Mouse (Mus musculus) heart, embryonic 12.5 days (tissue): ENCODE measurements at regions not wholly inside any gene's neighbourhood (a gene's known extent, or its start where the extent isn't known, plus 50 kb on each side); places are given as distances from the start of the nearest gene placed in this dataset.
A peak's percentile ranks its signal among the peaks of the same experiment; 100 is the strongest.

Source experiments
- ATAC-seq: fragments of 200-750 bp; cut with Nextera tagmentation; 2 replicates; pipeline ENCODE4 v1.8.0; 2017; ENCODE audit warnings: moderate TSS enrichment, moderate library complexity; ENCODE audit not compliant: insufficient number of reproducible peaks, low FRiP score
- H3K27ac ChIP-seq: fragments of 300-500 bp; sonication (generic); 2 replicates; pipeline ENCODE4 v1.5.1; 2016; ENCODE audit warnings: mild to moderate bottlenecking, moderate library complexity; ENCODE audit not compliant: poor library complexity, severe bottlenecking
- H3K27me3 ChIP-seq: fragments of 300-500 bp; sonication (generic); replicated peaks from 2 replicates; pipeline ENCODE4 v1.6.1; 2016; ENCODE audit warnings: mild to moderate bottlenecking, moderate library complexity
- H3K36me3 ChIP-seq: fragments of 300-500 bp; sonication (generic); 2 replicates; pipeline ENCODE4 v1.6.1; 2016; ENCODE audit warnings: mild to moderate bottlenecking, moderate library complexity
- H3K4me1 ChIP-seq: fragments of 300-500 bp; sonication (generic); replicated peaks from 2 replicates; pipeline ENCODE4 v1.6.1; 2016; ENCODE audit warnings: mild to moderate bottlenecking
- H3K4me2 ChIP-seq: fragments of 300-500 bp; sonication (generic); 2 replicates; pipeline ENCODE4 v1.6.1; 2016; ENCODE audit warnings: mild to moderate bottlenecking, moderate library complexity
- H3K4me3 ChIP-seq: fragments of 300-500 bp; sonication (generic); 2 replicates; pipeline ENCODE4 v1.5.1; 2016; ENCODE audit warnings: mild to moderate bottlenecking
- H3K9ac ChIP-seq: fragments of 300-500 bp; sonication (generic); 2 replicates; pipeline ENCODE4 v1.6.1; 2016; ENCODE audit warnings: mild to moderate bottlenecking, moderate library complexity
- H3K9me3 ChIP-seq: fragments of 300-500 bp; sonication (generic); replicated peaks from 2 replicates; pipeline ENCODE4 v1.6.1; 2016; ENCODE audit warnings: mild to moderate bottlenecking, moderate library complexity
- WGBS: fragments of 180-500 bp; shearing (Covaris S2); methylation state at CpG from one replicate; pipeline ENCODE4 v1.1.7; 2016; 5-methylcytosine and 5-hydroxymethylcytosine counted together

GRCm38 (mm10) chr12:51501185-51501584 lies 92.0 kb upstream of the Coch start:
- Histone ChIP-seq H3K27ac (no peak overlapping the region), H3K9ac (no peak overlapping the region), H3K36me3 (no peaks in the 10 kb centered on the region), H3K9me3 (no peaks in the 10 kb centered on the region), H3K4me3 (no peak overlapping the region), H3K4me1 (peaks cover 27% of the 10 kb centered on the region), H3K4me2 (no peak overlapping the region), H3K27me3 (no peaks in the 10 kb centered on the region)
- no peak for ATAC-seq
- WGBS = 85% methylated on average over 4 of the region's 4 CpGs

GRCm38 (mm10) chr12:51502724-51503123 lies 90.4 kb upstream of the Coch start:
- no peak for ATAC-seq
- Histone ChIP-seq H3K27ac (no peak overlapping the region), H3K9me3 (no peaks in the 10 kb centered on the region), H3K9ac (no peak overlapping the region), H3K4me2 (no peak overlapping the region), H3K4me3 (no peak overlapping the region), H3K27me3 (no peaks in the 10 kb centered on the region), H3K4me1 (peaks cover 27% of the 10 kb centered on the region), H3K36me3 (no peaks in the 10 kb centered on the region)
- 93% methylated on average over 4 of the region's 4 CpGs for WGBS

- Histone ChIP-seq H3K36me3 (no peaks in the 10 kb centered on the region), H3K27ac (no peak overlapping the region), H3K4me2 (no peak overlapping the region), H3K27me3 (no peaks in the 10 kb centered on the region), H3K9me3 (no peaks in the 10 kb centered on the region), H3K4me1 (peaks cover 27% of the 10 kb centered on the region), H3K9ac (no peak overlapping the region), H3K4me3 (no peak overlapping the region)
- peak; percentile 63; the same call in 1 of the 2 replicates for ATAC-seq
- 45% methylated on average over 4 of the region's 4 CpGs for WGBS
Measured at GRCm38 (mm10) chr12:51503706-51504105, 89.4 kb upstream of the Coch start.

- Histone ChIP-seq H3K4me2 (peak overlapping the region; percentile 7; the same call in 1 of the 2 replicates), H3K4me3 (no peak overlapping the region), H3K9me3 (no peaks in the 10 kb centered on the region), H3K27ac (no peak overlapping the region), H3K27me3 (no peaks in the 10 kb centered on the region), H3K36me3 (no peaks in the 10 kb centered on the region), H3K4me1 (peaks cover 27% of the 10 kb centered on the region), H3K9ac (no peak overlapping the region)
- ATAC-seq = no peak; the same call in 1 of the 2 replicates
- WGBS = 29% methylated on average over 7 of the region's 7 CpGs
Measured at GRCm38 (mm10) chr12:51504581-51504980, 88.6 kb upstream of the Coch start.

GRCm38 (mm10) chr12:51510010-51510409 lies 83.1 kb upstream of the Coch start:
- Histone ChIP-seq H3K4me2 (no peak overlapping the region), H3K36me3 (no peaks in the 10 kb centered on the region), H3K9me3 (no peaks in the 10 kb centered on the region), H3K27ac (no peak overlapping the region), H3K9ac (no peak overlapping the region), H3K4me3 (no peak overlapping the region), H3K4me1 (peaks cover 12% of the 10 kb centered on the region), H3K27me3 (no peaks in the 10 kb centered on the region)
- WGBS = 87% methylated on average over 2 of the region's 2 CpGs
- ATAC-seq = no peak

GRCm38 (mm10) chr12:51516726-51517125 lies 76.4 kb upstream of the Coch start:
- ATAC-seq = no peak
- no peak overlapping the region for H3K9ac ChIP-seq
- 81% methylated on average over 3 of the region's 3 CpGs for WGBS
- H3K27ac ChIP-seq = no peak overlapping the region
- no peaks in the 10 kb centered on the region for H3K4me1 ChIP-seq
- H3K4me2 ChIP-seq = no peak overlapping the region
- H3K36me3 ChIP-seq = no peaks in the 10 kb centered on the region
- no peaks in the 10 kb centered on the region for H3K9me3 ChIP-seq
- H3K4me3 ChIP-seq = no peak overlapping the region
- H3K27me3 ChIP-seq = no peaks in the 10 kb centered on the region

- Histone ChIP-seq H3K27ac (no peak overlapping the region), H3K9me3 (no peaks in the 10 kb centered on the region), H3K27me3 (no peaks in the 10 kb centered on the region), H3K36me3 (no peaks in the 10 kb centered on the region), H3K4me2 (no peak overlapping the region), H3K9ac (no peak overlapping the region), H3K4me3 (no peak overlapping the region), H3K4me1 (no peaks in the 10 kb centered on the region)
- WGBS = 70% methylated on average over 2 of the region's 2 CpGs
- no peak for ATAC-seq
Measured at GRCm38 (mm10) chr12:51521610-51522120, 71.5 kb upstream of the Coch start.

- no peak for ATAC-seq
- 71% methylated on average over 4 of the region's 4 CpGs for WGBS
Measured at GRCm38 (mm10) chr12:51523866-51524265, 69.3 kb upstream of the Coch start.

GRCm38 (mm10) chr12:51527854-51528253 lies 65.3 kb upstream of the Coch start:
- no peaks in the 10 kb centered on the region for H3K27me3 ChIP-seq
- 78% methylated on average over 2 of the region's 2 CpGs for WGBS
- H3K27ac ChIP-seq = no peak overlapping the region
- H3K9ac ChIP-seq = no peak overlapping the region
- no peaks in the 10 kb centered on the region for H3K36me3 ChIP-seq
- no peak for ATAC-seq
- no peak overlapping the region for H3K4me3 ChIP-seq
- no peak overlapping the region for H3K4me2 ChIP-seq
- H3K4me1 ChIP-seq = no peaks in the 10 kb centered on the region
- no peaks in the 10 kb centered on the region for H3K9me3 ChIP-seq

More at GRCm38 (mm10) chr12:51523866-51524265, 69.3 kb upstream of the Coch start:
- no peaks in the 10 kb centered on the region for H3K4me1 ChIP-seq
- no peak overlapping the region for H3K9ac ChIP-seq
- H3K27me3 ChIP-seq = no peaks in the 10 kb centered on the region
- H3K4me3 ChIP-seq = no peak overlapping the region
- H3K36me3 ChIP-seq = no peaks in the 10 kb centered on the region
- H3K4me2 ChIP-seq = no peak overlapping the region
- H3K27ac ChIP-seq = no peak overlapping the region
- no peaks in the 10 kb centered on the region for H3K9me3 ChIP-seq

- no peak overlapping the region for H3K4me3 ChIP-seq
- no peak for ATAC-seq
- H3K9ac ChIP-seq = no peak overlapping the region
- H3K27me3 ChIP-seq = no peaks in the 10 kb centered on the region
- H3K36me3 ChIP-seq = no peaks in the 10 kb centered on the region
- H3K27ac ChIP-seq = no peak overlapping the region
- no peak overlapping the region for H3K4me2 ChIP-seq
- no peaks in the 10 kb centered on the region for H3K4me1 ChIP-seq
- no peaks in the 10 kb centered on the region for H3K9me3 ChIP-seq
- WGBS = 23% methylated on average over 5 of the region's 5 CpGs
Measured at GRCm38 (mm10) chr12:51534606-51535005, 58.5 kb upstream of the Coch start.

GRCm38 (mm10) chr12:51535056-51535640 lies 58.0 kb upstream of the Coch start:
- no peak overlapping the region for H3K4me2 ChIP-seq
- ATAC-seq = no peak
- no peak overlapping the region for H3K9ac ChIP-seq
- no peaks in the 10 kb centered on the region for H3K27me3 ChIP-seq
- no peaks in the 10 kb centered on the region for H3K36me3 ChIP-seq
- H3K4me1 ChIP-seq = no peaks in the 10 kb centered on the region
- H3K9me3 ChIP-seq = no peaks in the 10 kb centered on the region
- H3K27ac ChIP-seq = no peak overlapping the region
- no peak overlapping the region for H3K4me3 ChIP-seq
- 48% methylated on average over 5 of the region's 5 CpGs for WGBS
